20 mouse cellular contexts compared by ENCODE assay signal in the genomic region with DNA sequence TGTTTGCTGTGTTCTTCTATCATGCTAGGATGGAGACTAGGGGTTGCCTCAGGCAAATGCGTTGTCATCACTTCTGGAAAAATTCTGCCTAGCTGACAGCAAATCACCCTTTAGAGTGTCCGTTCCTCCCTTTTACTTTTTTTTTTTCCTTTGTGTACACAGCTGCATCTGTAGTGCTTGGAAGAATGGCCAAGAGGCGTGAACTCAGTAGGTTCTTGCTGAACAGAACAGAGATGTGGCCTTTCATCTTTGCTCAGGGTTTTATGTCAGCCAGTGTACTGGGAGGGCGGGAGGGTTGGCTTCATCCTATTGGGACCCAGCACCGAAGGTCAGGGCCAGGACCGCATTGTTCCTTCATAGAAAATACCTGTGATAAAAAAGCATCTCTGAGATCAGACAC. TPM values are rescaled to one million over a fixed set of nuclear protein-coding genes. Genes with fewer than 3 reads are reported as not detected.
"Had no signal": no experiment of that assay in that cellular context is flagged by ENCODE, and none has a peak within 500 bp of the region (broad histone marks: within the 10 kb centered on the region; RNA-seq: fewer than 3 reads in every experiment).

No protein-coding gene starts in this region.

- ATAC-seq: intestine, postnatal 0 days had no signal

- H3K4me2 ChIP-seq: liver, embryonic 13.5 days; midbrain, embryonic 12.5 days; neural tube, embryonic 12.5 days; neural tube, embryonic 15.5 days; stomach, embryonic 15.5 days had no signal

- H3K9me3 ChIP-seq: liver, embryonic 13.5 days; midbrain, embryonic 12.5 days; neural tube, embryonic 12.5 days; neural tube, embryonic 15.5 days; stomach, embryonic 15.5 days had no signal

- H3K4me1 ChIP-seq: midbrain, embryonic 12.5 days; neural tube, embryonic 12.5 days had no signal

- H3K4me3 ChIP-seq: left cerebral cortex, adult 2 months; liver, embryonic 13.5 days; midbrain, embryonic 12.5 days; neural tube, embryonic 12.5 days; neural tube, embryonic 15.5 days; stomach, embryonic 15.5 days had no signal

- H3K36me3 ChIP-seq: liver, embryonic 13.5 days; midbrain, embryonic 12.5 days; neural tube, embryonic 12.5 days; stomach, embryonic 15.5 days had no signal

- H3K27ac ChIP-seq: liver, embryonic 13.5 days; midbrain, embryonic 12.5 days; neural tube, embryonic 12.5 days; neural tube, embryonic 15.5 days had no signal

- DNase-seq: kidney, postnatal 10 days; layer of hippocampus, postnatal 36 days; liver, embryonic 13.5 days; right cerebral cortex, adult 18-20 months; right cerebral cortex, postnatal 14 days; right cerebral cortex, postnatal 4 days; spleen, adult 18-20 months; thymus, postnatal 36 days had no signal

- H3K27me3 ChIP-seq: liver, embryonic 13.5 days; midbrain, embryonic 12.5 days; neural tube, embryonic 12.5 days; neural tube, embryonic 15.5 days; stomach, embryonic 15.5 days had no signal

- H3K9ac ChIP-seq: liver, embryonic 13.5 days; midbrain, embryonic 12.5 days; neural tube, embryonic 12.5 days; neural tube, embryonic 15.5 days; stomach, embryonic 15.5 days had no signal

RNA-seq across cellular contexts. Expression of a gene that starts 53.1 kb away (rescaled TPM):
- polyA plus RNA-seq: intestine, embryonic 14.5 days; intestine, postnatal 0 days; kidney, adult 2 months; kidney, embryonic 14.5 days; limb, embryonic 11.5 days; liver, embryonic 13.5 days; liver, embryonic 16.5 days; midbrain, embryonic 12.5 days; neural tube, embryonic 12.5 days; neural tube, embryonic 15.5 days; stomach, embryonic 15.5 days; urinary bladder, adult 2 months had no signal
